Mouse (Mus musculus): ENCODE results near the gene Fbxo40.

DNA sequence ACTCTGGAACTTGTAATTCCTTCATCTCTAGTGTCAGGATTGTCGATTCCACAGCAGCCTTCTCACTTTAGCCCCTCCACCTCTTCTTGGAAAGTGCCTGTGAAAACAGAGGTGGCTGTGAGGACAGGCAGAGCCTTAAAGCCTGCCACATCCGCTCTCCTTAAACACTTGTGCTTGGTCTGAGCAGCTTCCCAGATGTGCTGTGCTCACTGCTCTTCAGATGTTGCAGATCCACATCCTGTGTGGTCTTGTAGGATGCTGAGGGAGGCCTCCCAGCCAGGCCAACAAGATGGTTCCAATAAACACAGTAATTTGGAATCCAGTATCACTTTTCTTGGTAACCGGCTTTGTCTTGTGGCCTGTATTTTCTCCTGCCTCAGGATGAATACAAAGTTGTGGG, 58.3 kb downstream of the Fbxo40 start:
- no peak for TF ChIP-seq CTCF (IDR thresholded peaks at IDR 0.05; ENCODE audit: low read depth)
- no peak for TF ChIP-seq EP300 (IDR thresholded peaks at IDR 0.05; ENCODE audit: low read depth)

All from liver, embryonic 14.5 days (tissue).